17 mouse cellular contexts compared by ENCODE assay signal in genomic region chr1:20795178-20795577, GRCm38 (mm10). TPM values are rescaled to one million over a fixed set of nuclear protein-coding genes. Genes with fewer than 3 reads are reported as not detected.
"Had no signal": no experiment of that assay in that cellular context is flagged by ENCODE, and none has a peak within 500 bp of the region (broad histone marks: within the 10 kb centered on the region; RNA-seq: fewer than 3 reads in every experiment).

No protein-coding gene starts in this region.

- ATAC-seq: intestine, embryonic 16.5 days; midbrain, embryonic 13.5 days had no signal

- H3K9ac ChIP-seq: kidney, embryonic 15.5 days; limb, embryonic 12.5 days; lung, embryonic 15.5 days; midbrain, embryonic 13.5 days; neural tube, embryonic 15.5 days had no signal

- H3K4me2 ChIP-seq: kidney, embryonic 15.5 days; limb, embryonic 12.5 days; lung, embryonic 15.5 days; midbrain, embryonic 13.5 days; neural tube, embryonic 15.5 days had no signal

- H3K27ac ChIP-seq: kidney, embryonic 15.5 days; limb, embryonic 12.5 days; lung, embryonic 15.5 days; midbrain, embryonic 13.5 days; neural tube, embryonic 15.5 days had no signal

- H3K9me3 ChIP-seq: kidney, embryonic 15.5 days; limb, embryonic 12.5 days; lung, embryonic 15.5 days; midbrain, embryonic 13.5 days; neural tube, embryonic 15.5 days had no signal

- DNase-seq: kidney, adult 2 months; kidney, postnatal 14 days; right cerebral cortex, adult 18-20 months; right cerebral cortex, postnatal 25 days; thymus, adult 18-20 months; thymus, postnatal 14 days had no signal

- H3K4me3 ChIP-seq: kidney, embryonic 15.5 days; limb, embryonic 12.5 days; lung, embryonic 15.5 days; midbrain, embryonic 13.5 days; myocyte; neural tube, embryonic 15.5 days had no signal

- H3K36me3 ChIP-seq: midbrain, embryonic 13.5 days; neural tube, embryonic 15.5 days had no signal

- H3K27me3 ChIP-seq: kidney, embryonic 15.5 days; limb, embryonic 12.5 days; lung, embryonic 15.5 days; midbrain, embryonic 13.5 days; neural tube, embryonic 15.5 days had no signal

- H3K4me1 ChIP-seq: kidney, embryonic 15.5 days; limb, embryonic 12.5 days; lung, embryonic 15.5 days; midbrain, embryonic 13.5 days; neural tube, embryonic 15.5 days had no signal

RNA-seq across cellular contexts. Expression of gene Il17f, which starts 4.8 kb away (rescaled TPM):
- total RNA-seq: layer of hippocampus, postnatal 25 days; liver, adult 2 months had no signal
- polyA plus RNA-seq: intestine, embryonic 16.5 days; kidney, embryonic 15.5 days; limb, embryonic 12.5 days; liver, adult 2 months; lung, embryonic 15.5 days; myocyte; neural tube, embryonic 15.5 days; small intestine, adult 2 months; stomach, embryonic 14.5 days had no signal
